19 mouse cellular contexts compared by ENCODE assay signal in the genomic region with DNA sequence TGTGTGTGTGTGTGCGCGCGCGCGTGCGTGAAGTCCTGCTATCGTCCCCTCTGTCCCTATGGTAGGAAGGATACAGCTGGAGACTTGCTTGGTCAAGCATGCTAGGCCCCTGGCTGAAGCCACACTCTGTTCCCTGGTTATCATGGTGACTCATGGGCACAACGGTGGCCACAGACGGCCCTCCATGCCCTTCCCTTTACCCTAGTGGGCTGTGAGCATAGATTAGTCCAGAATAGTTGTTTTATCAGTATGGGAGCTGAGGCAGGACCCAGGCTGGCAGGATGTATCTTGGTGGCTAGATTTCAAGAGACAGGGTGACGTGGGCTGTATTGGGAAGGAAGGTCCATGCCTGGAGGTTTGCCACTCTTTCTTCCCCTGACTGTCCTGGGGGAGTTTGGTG. TPM values are rescaled to one million over a fixed set of nuclear protein-coding genes. Genes with fewer than 3 reads are reported as not detected.
A peak's percentile ranks its signal among the peaks of the same experiment; 100 is the strongest.
DNase-seq lines count a peak whose midpoint lies in the region; ATAC-seq lines count a peak whose summit lies in the region.
"Had no signal": no experiment of that assay in that cellular context is flagged by ENCODE, and none has a peak within 500 bp of the region (broad histone marks: within the 10 kb centered on the region; RNA-seq: fewer than 3 reads in every experiment).

No protein-coding gene starts in this region.

- WGBS in heart, embryonic 15.5 days, result 68% methylated on average over 10 of the region's 10 CpGs
- WGBS in liver, embryonic 15.5 days (ENCODE audit: insufficient replicate concordance), result 64% methylated on average over 10 of the region's 10 CpGs
- 88% methylated on average over 10 of the region's 10 CpGs for WGBS in midbrain, embryonic 16.5 days
- WGBS in kidney, embryonic 15.5 days, result 88% methylated on average over 10 of the region's 10 CpGs

- no peak overlapping the region for H3K4me3 ChIP-seq in heart, embryonic 15.5 days
- no peak overlapping the region for H3K4me3 ChIP-seq in liver, embryonic 15.5 days (replicated peaks)
- no peak overlapping the region for H3K4me3 ChIP-seq in midbrain, embryonic 16.5 days (ENCODE audit: low read depth, low read length)
- H3K4me3 ChIP-seq in kidney, embryonic 15.5 days (replicated peaks), result no peak overlapping the region
- H3K4me3 ChIP-seq: embryonic facial prominence, embryonic 13.5 days; midbrain, embryonic 12.5 days had no signal

- peak; percentile 65 for ATAC-seq in common myeloid progenitor, adult 5-6 weeks (replicated peaks; ENCODE audit: low read depth, poor library complexity, severe bottlenecking)
- no peak for ATAC-seq in heart, embryonic 15.5 days (replicated peaks; ENCODE audit: insufficient number of reproducible peaks, insufficient read depth, low FRiP score, low read depth)
- peak; percentile 53 for ATAC-seq in liver, embryonic 15.5 days (ENCODE audit: insufficient read depth)
- ATAC-seq in midbrain, embryonic 16.5 days, result no peak
- no peak for ATAC-seq in kidney, embryonic 15.5 days (replicated peaks; ENCODE audit: low FRiP score)
- ATAC-seq: forebrain, postnatal 0 days; lung, postnatal 0 days had no signal

- H3K27me3 ChIP-seq in heart, embryonic 15.5 days, result no peaks in the 10 kb centered on the region
- H3K27me3 ChIP-seq in liver, embryonic 15.5 days, result peaks cover 2% of the 10 kb centered on the region; the same call in 1 of the 2 replicates
- H3K27me3 ChIP-seq in midbrain, embryonic 16.5 days (ENCODE audit: control insufficient read depth, insufficient read depth, low read depth, low read length), result no peaks in the 10 kb centered on the region
- no peaks in the 10 kb centered on the region for H3K27me3 ChIP-seq in kidney, embryonic 15.5 days
- H3K27me3 ChIP-seq: CH12.LX; embryonic facial prominence, embryonic 13.5 days; midbrain, embryonic 12.5 days had no signal

- H3K4me2 ChIP-seq in heart, embryonic 15.5 days, result no peak overlapping the region
- H3K4me2 ChIP-seq in liver, embryonic 15.5 days, result no peak overlapping the region
- no peak overlapping the region for H3K4me2 ChIP-seq in midbrain, embryonic 16.5 days (ENCODE audit: low read length)
- H3K4me2 ChIP-seq in kidney, embryonic 15.5 days, result no peak overlapping the region
- H3K4me2 ChIP-seq: embryonic facial prominence, embryonic 13.5 days; midbrain, embryonic 12.5 days had no signal

- H3K9ac ChIP-seq in heart, embryonic 15.5 days, result no peak overlapping the region
- no peak overlapping the region for H3K9ac ChIP-seq in liver, embryonic 15.5 days
- H3K9ac ChIP-seq in midbrain, embryonic 16.5 days (ENCODE audit: low read depth, low read length), result no peak overlapping the region
- H3K9ac ChIP-seq in kidney, embryonic 15.5 days, result no peak overlapping the region
- H3K9ac ChIP-seq: embryonic facial prominence, embryonic 13.5 days; forebrain, postnatal 0 days; midbrain, embryonic 12.5 days had no signal

- DNase-seq in cerebellum, adult 9-10 months, result peak; percentile 57
- DNase-seq in cerebellum, adult 11-12 months, result no peak
- no peak for DNase-seq in layer of hippocampus, adult 18-20 months (ENCODE audit: low spot score in 2 of 2)
- DNase-seq: adrenal gland, adult 2 months; forebrain, postnatal 0 days; gastrocnemius, postnatal 10 days; kidney, adult 2 months; kidney, postnatal 4 days; retina, postnatal 1 day had no signal

- H3K4me1 ChIP-seq in heart, embryonic 15.5 days (replicated peaks), result peaks cover 35% of the 10 kb centered on the region
- 0 out of 2 replicates have a peak, but pooled peaks cover 6% of the 10 kb centered on the region for H3K4me1 ChIP-seq in liver, embryonic 15.5 days (replicated peaks)
- peaks cover 10% of the 10 kb centered on the region for H3K4me1 ChIP-seq in midbrain, embryonic 16.5 days (ENCODE audit: control insufficient read depth, insufficient read depth, low read length)
- H3K4me1 ChIP-seq in kidney, embryonic 15.5 days, result peaks cover 27% of the 10 kb centered on the region

- no peaks in the 10 kb centered on the region for H3K36me3 ChIP-seq in heart, embryonic 15.5 days
- no peaks in the 10 kb centered on the region for H3K36me3 ChIP-seq in liver, embryonic 15.5 days (replicated peaks)
- no peaks in the 10 kb centered on the region for H3K36me3 ChIP-seq in midbrain, embryonic 16.5 days (ENCODE audit: control insufficient read depth, insufficient read depth, low read length)
- no peaks in the 10 kb centered on the region for H3K36me3 ChIP-seq in kidney, embryonic 15.5 days

- no peaks in the 10 kb centered on the region for H3K9me3 ChIP-seq in heart, embryonic 15.5 days (replicated peaks)
- no peaks in the 10 kb centered on the region for H3K9me3 ChIP-seq in liver, embryonic 15.5 days (replicated peaks)
- H3K9me3 ChIP-seq in midbrain, embryonic 16.5 days (replicated peaks; ENCODE audit: control insufficient read depth, low read length, poor library complexity, severe bottlenecking), result no peaks in the 10 kb centered on the region
- H3K9me3 ChIP-seq in kidney, embryonic 15.5 days (replicated peaks), result no peaks in the 10 kb centered on the region
- H3K9me3 ChIP-seq: embryonic facial prominence, embryonic 13.5 days; midbrain, embryonic 12.5 days had no signal

- H3K27ac ChIP-seq in heart, embryonic 15.5 days, result peak overlapping the region; percentile 87
- H3K27ac ChIP-seq in liver, embryonic 15.5 days (replicated peaks), result no peak overlapping the region
- H3K27ac ChIP-seq in midbrain, embryonic 16.5 days (ENCODE audit: low read length), result no peak overlapping the region
- no peak overlapping the region for H3K27ac ChIP-seq in kidney, embryonic 15.5 days
- H3K27ac ChIP-seq: embryonic facial prominence, embryonic 13.5 days; midbrain, embryonic 12.5 days had no signal

RNA-seq across cellular contexts. Expression of gene Tesc, which starts 31.3 kb away (rescaled TPM):
- total RNA-seq in common myeloid progenitor, adult 5-6 weeks (2017), result not detected in 2 replicates
- 10.1 and 11.0 TPM in 2 replicates for polyA plus RNA-seq in heart, embryonic 15.5 days (2015; fragmentation: Nextera tagmentation; extraction: Ambion mirVana)
- 1.6 and 2.2 TPM in 2 replicates for polyA plus RNA-seq in liver, embryonic 15.5 days (2015; fragmentation: Nextera tagmentation; extraction: Ambion mirVana)
- total RNA-seq in layer of hippocampus, adult 18-20 months (2021), result 10 to 100 TPM; 92.6 to 94.2 TPM
- 6.8 and 23.7 TPM in 2 replicates for polyA plus RNA-seq in midbrain, embryonic 16.5 days (2015; fragmentation: Nextera tagmentation; extraction: Ambion mirVana)
- polyA plus RNA-seq in kidney, embryonic 15.5 days (2015; fragmentation: Nextera tagmentation; extraction: Ambion mirVana), result 17.1 and 18.6 TPM in 2 replicates
- total RNA-seq: hematopoietic stem cell, adult 5-6 weeks had no signal

Comparison
In these comparisons a context has a peak if more than half of its experiments do, and no peak if none do; other contexts are left out.
1. ATAC-seq: peak in common myeloid progenitor, adult 5-6 weeks (single experiment) and liver, embryonic 15.5 days (single experiment); none in heart, embryonic 15.5 days (single experiment), midbrain, embryonic 16.5 days (single experiment) and kidney, embryonic 15.5 days (single experiment).